Mouse (Mus musculus) embryonic facial prominence, embryonic 10.5 days (tissue): ENCODE data around the gene Nek11. TPM values are rescaled to one million over a fixed set of nuclear protein-coding genes. Genes with fewer than 3 reads are reported as not detected.

ENCODE experiments used
- polyA plus RNA-seq: library from polyadenylated mRNA; unstranded; fragments of >200 nt; fragmentation: Nextera tagmentation; extraction: Ambion mirVana; gene quantifications from 2 replicates; pipeline ENCODE4 v1.2.1, GENCODE M21; 2016

The Nek11 gene
- polyA plus RNA-seq, 1 experiment from 2014 or later: 0.36 TPM

Other genes starting within 250 kb of the Nek11 start
- 13.7 and 15.1 TPM in 2 replicates for gene Aste1, start 132 bp downstream of the Nek11 start, polyA plus RNA-seq
- gene Atp2c1, start 131.8 kb upstream of the Nek11 start, polyA plus RNA-seq: 58.8 and 59.3 TPM in 2 replicates
- gene Pik3r4, start 247.5 kb upstream of the Nek11 start, polyA plus RNA-seq: 22.9 and 23.0 TPM in 2 replicates